ENCODE assay signal across 24 mouse cellular contexts in the genomic region with DNA sequence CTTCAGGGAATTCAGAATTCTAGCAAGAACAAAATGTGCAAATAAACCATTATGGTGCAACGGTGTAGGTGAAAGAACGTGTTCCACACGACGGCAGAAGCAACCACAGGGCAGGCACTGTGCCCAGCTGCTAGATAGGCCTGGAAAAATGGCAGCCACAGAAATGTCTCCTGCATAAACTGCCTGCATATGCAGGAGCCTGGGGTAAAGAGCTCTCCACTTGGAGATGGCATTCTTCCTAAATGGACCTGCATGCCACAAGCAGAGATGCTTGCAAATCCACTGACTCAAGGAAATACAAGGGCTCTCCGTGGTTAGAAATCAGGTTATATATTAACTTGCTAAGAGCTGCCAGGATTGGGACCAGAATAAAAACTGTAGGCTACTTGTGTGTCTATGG. TPM values are rescaled to one million over a fixed set of nuclear protein-coding genes. Genes with fewer than 3 reads are reported as not detected.
A peak's percentile ranks its signal among the peaks of the same experiment; 100 is the strongest.
DNase-seq lines count a peak whose midpoint lies in the region; ATAC-seq and TF ChIP-seq lines count a peak whose summit lies in the region.
"Had no signal": no experiment of that assay in that cellular context is flagged by ENCODE, and none has a peak within 500 bp of the region (broad histone marks: within the 10 kb centered on the region; RNA-seq: fewer than 3 reads in every experiment).

No protein-coding gene starts in this region.

- ATAC-seq in kidney, embryonic 14.5 days (ENCODE audit: low FRiP score, low TSS enrichment), result no peak
- ATAC-seq in lung, postnatal 0 days, result peak; percentile 11; the same call in 1 of the 2 replicates
- peak; percentile 90 for ATAC-seq in Patski
- ATAC-seq: CD4-positive, CD25-positive, alpha-beta regulatory T cell, adult 4 months; forebrain, embryonic 14.5 days had no signal

- DNase-seq in heart, adult 11 months, result peak; percentile 67
- DNase-seq in heart, adult 9 months (ENCODE audit: low spot score in 2 of 2), result no peak
- DNase-seq in kidney, adult 8-10 months, result peak; percentile 21 to 65
- peak; percentile 37 for DNase-seq in lung, postnatal 0 days (ENCODE audit: low spot score)
- DNase-seq in lung, postnatal 14 days, result no peak
- peak; percentile 76 for DNase-seq in Patski (ENCODE audit: low read depth, low spot score)
- DNase-seq: adrenal gland, postnatal 10 days; B cell, adult 2 months; cerebellum, adult 11 months; cerebellum, adult 8-10 months; cerebellum, postnatal 14 days; embryo, embryonic 11 days; gastrocnemius, adult 2 months; gastrocnemius, postnatal 25 days; heart, postnatal 10 days; heart, postnatal 4 days had no signal

- peaks cover 8% of the 10 kb centered on the region for H3K4me1 ChIP-seq in kidney, embryonic 14.5 days (ENCODE audit: control insufficient read depth, insufficient read depth, low read length)
- peaks cover 10% of the 10 kb centered on the region for H3K4me1 ChIP-seq in lung, postnatal 0 days (ENCODE audit: insufficient read depth, low read depth, low read length)

- no peak overlapping the region for H3K4me3 ChIP-seq in kidney, embryonic 14.5 days (ENCODE audit: low read length)
- no peak overlapping the region for H3K4me3 ChIP-seq in lung, postnatal 0 days (ENCODE audit: low read depth, low read length)
- H3K4me3 ChIP-seq: embryonic facial prominence, embryonic 15.5 days; erythroblast, embryonic 14.5 days; forebrain, embryonic 10.5 days; gastrocnemius, adult 2 months; heart, embryonic 10.5 days had no signal

- POLR2A ChIA-PET in Patski (lab: Charles Lee), result no interaction called here

- H3K27ac ChIP-seq in kidney, embryonic 14.5 days (ENCODE audit: low read depth, low read length), result no peak overlapping the region
- no peak overlapping the region for H3K27ac ChIP-seq in lung, postnatal 0 days (ENCODE audit: low read length)
- H3K27ac ChIP-seq: embryonic facial prominence, embryonic 15.5 days; forebrain, embryonic 10.5 days; gastrocnemius, adult 2 months; heart, embryonic 10.5 days had no signal

- no peak for TF ChIP-seq CTCF in lung, postnatal 0 days (IDR thresholded peaks at IDR 0.05)
- no peak for TF ChIP-seq CTCF in Patski (IDR thresholded peaks at IDR 0.05)

- H3K9me3 ChIP-seq in kidney, embryonic 14.5 days (ENCODE audit: control insufficient read depth, low read length), result no peaks in the 10 kb centered on the region
- no peaks in the 10 kb centered on the region for H3K9me3 ChIP-seq in lung, postnatal 0 days (ENCODE audit: low read length)
- H3K9me3 ChIP-seq: embryonic facial prominence, embryonic 15.5 days; forebrain, embryonic 10.5 days; G1E; heart, embryonic 10.5 days had no signal

- H3K4me2 ChIP-seq in kidney, embryonic 14.5 days (replicated peaks; ENCODE audit: low read depth, low read length), result no peak overlapping the region
- H3K4me2 ChIP-seq in lung, postnatal 0 days (replicated peaks; ENCODE audit: low read depth, low read length), result no peak overlapping the region
- H3K4me2 ChIP-seq: embryonic facial prominence, embryonic 15.5 days had no signal

- H3K27me3 ChIP-seq in kidney, embryonic 14.5 days (ENCODE audit: control insufficient read depth, insufficient read depth, low read length), result no peaks in the 10 kb centered on the region
- no peaks in the 10 kb centered on the region for H3K27me3 ChIP-seq in lung, postnatal 0 days (replicated peaks; ENCODE audit: insufficient read depth, low read length)
- no peaks in the 10 kb centered on the region for H3K27me3 ChIP-seq in Patski
- H3K27me3 ChIP-seq: embryonic facial prominence, embryonic 15.5 days had no signal

- 0 out of 2 replicates have a peak, but pooled peaks have one; percentile 11 for TF ChIP-seq EP300 in lung, postnatal 0 days (IDR thresholded peaks at IDR 0.05)

- CTCF ChIA-PET in Patski (lab: Charles Lee), result interaction anchor here (1.0 to 1.5 kb wide), 4 partner anchors 12 to 194 kb away, joined by 3 to 4 read pairs (median 3); no protein-coding TSS in a partner anchor

- in situ Hi-C loops in Patski (cut with MboI; ENCODE audit: low pct_unique_long_range_greater_than_20kb), result no loop called here

- H3K36me3 ChIP-seq in kidney, embryonic 14.5 days (ENCODE audit: control insufficient read depth, insufficient read depth, low read length), result peaks cover 63% of the 10 kb centered on the region
- H3K36me3 ChIP-seq in lung, postnatal 0 days (ENCODE audit: insufficient read depth, low read length), result peaks cover 16% of the 10 kb centered on the region; the same call in 1 of the 2 replicates

- WGBS in kidney, embryonic 14.5 days, result 88% methylated on average over 5 of the region's 5 CpGs
- whole genome bisulfite sequencing in lung, postnatal 0 days, result 65% methylated on average over 5 of the region's 5 CpGs

- no peak overlapping the region for H3K9ac ChIP-seq in kidney, embryonic 14.5 days (ENCODE audit: low read depth, low read length)
- H3K9ac ChIP-seq in lung, postnatal 0 days (replicated peaks; ENCODE audit: low read depth), result no peak overlapping the region
- H3K9ac ChIP-seq: embryonic facial prominence, embryonic 15.5 days had no signal

RNA-seq across cellular contexts. Expression of a gene that starts 4.2 kb away (rescaled TPM):
- 83.5 and 112 TPM in 2 replicates for polyA plus RNA-seq in kidney, embryonic 14.5 days (2014; fragmentation: Nextera tagmentation; extraction: Ambion mirVana)
- polyA plus RNA-seq in lung, postnatal 0 days (2015; fragmentation: Nextera tagmentation; extraction: Ambion mirVana), result 39.8 and 46.4 TPM in 2 replicates
- 105 TPM for polyA plus RNA-seq in Patski (2021)

RNA-seq across cellular contexts. Expression of a gene that starts 4.6 kb away (rescaled TPM):
- 71.8 and 85.4 TPM in 2 replicates for polyA plus RNA-seq in kidney, embryonic 14.5 days (2014; fragmentation: Nextera tagmentation; extraction: Ambion mirVana)
- 41.7 and 43.1 TPM in 2 replicates for polyA plus RNA-seq in lung, postnatal 0 days (2015; fragmentation: Nextera tagmentation; extraction: Ambion mirVana)
- 66.1 TPM for polyA plus RNA-seq in Patski (2021)

RNA-seq across cellular contexts. Expression of a gene that starts 40.9 kb away (rescaled TPM):
- polyA plus RNA-seq in kidney, embryonic 14.5 days (2014; fragmentation: Nextera tagmentation; extraction: Ambion mirVana), result 4.6 and 5.1 TPM in 2 replicates
- polyA plus RNA-seq in lung, postnatal 0 days (2015; fragmentation: Nextera tagmentation; extraction: Ambion mirVana), result 0.83 and 1.3 TPM in 2 replicates
- polyA plus RNA-seq in Patski (2021), result 13.7 TPM
- polyA plus RNA-seq: erythroblast, embryonic 14.5 days; G1E had no signal

Comparison
In these comparisons a context has a peak if more than half of its experiments do, and no peak if none do; other contexts are left out.
1. DNase-seq: peak in heart, adult 11 months (single experiment), kidney, adult 8-10 months (2 of 2), lung, postnatal 0 days (single experiment) and Patski (single experiment); none in heart, adult 9 months (0 of 2) and lung, postnatal 14 days (single experiment).